Mouse (Mus musculus) B cell, adult 2 months (primary cell): ENCODE measurements around the gene Faf2.

Source experiments
- DNase-seq, 2 experiments: peaks; one replicate each; pipeline ENCODE4 v3.0.0; 2022

Gene Faf2

GRCm38 (mm10) chr13:54621155-54621932 lies at the start of gene Faf2:
Gene Faf2, plus strand, starts transcription at chr13:54621784.
- DNase-seq: peak; percentile 99

DNA sequence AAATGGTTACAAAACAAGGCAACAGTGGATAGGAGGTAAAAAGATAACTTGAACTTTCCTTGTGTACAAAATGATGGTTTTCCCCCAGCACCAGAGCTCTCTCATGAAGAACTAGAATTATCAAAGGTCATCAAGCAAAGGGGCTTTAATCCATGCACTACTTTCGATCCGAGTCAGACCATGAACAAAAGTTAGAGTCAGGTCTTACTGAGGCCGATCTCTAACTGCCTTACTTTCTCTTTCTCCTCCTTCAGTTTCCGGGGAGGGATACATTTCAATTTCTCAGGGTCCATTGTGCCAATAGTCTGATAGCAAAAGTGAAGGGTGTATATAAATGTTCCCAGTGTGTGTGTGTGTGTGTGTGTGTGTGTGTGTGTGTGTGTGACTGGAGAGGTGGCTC lies 49.0 kb upstream of the Faf2 start:
- no peak for DNase-seq

GRCm38 (mm10) chr13:54574854-54575481 lies 46.6 kb upstream of the Faf2 start, which contains the start of gene Arl10:
Gene Arl10, plus strand, starts transcription at chr13:54575015.
- DNase-seq: peak; percentile 56 to 61

DNA sequence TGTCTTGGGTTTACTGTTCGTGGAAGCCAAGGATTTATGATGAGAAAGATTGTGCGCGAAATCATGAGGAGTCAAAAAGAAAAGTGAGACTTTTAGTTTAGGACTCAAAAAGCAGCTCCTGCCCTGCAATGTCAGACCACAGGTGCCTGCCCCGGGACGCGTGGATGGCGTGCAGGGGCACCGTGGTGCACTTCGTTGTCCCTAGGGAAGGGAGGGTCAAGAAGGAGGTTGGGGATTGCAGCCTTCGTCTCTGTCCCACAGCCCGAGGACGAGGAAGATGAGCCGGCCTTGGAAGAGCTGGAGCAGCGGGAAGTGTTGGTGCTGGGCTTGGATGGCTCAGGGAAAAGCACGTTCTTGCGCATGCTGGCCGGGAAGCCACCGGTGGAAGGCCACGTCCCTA lies 46.1 kb upstream of the Faf2 start:
- DNase-seq: no peak

GRCm38 (mm10) chr13:54577652-54578507 lies 43.7 kb upstream of the Faf2 start:
- DNase-seq: peak; percentile 43 to 59

GRCm38 (mm10) chr13:54581385-54581784 lies 40.2 kb upstream of the Faf2 start:
- no peak for DNase-seq

DNA sequence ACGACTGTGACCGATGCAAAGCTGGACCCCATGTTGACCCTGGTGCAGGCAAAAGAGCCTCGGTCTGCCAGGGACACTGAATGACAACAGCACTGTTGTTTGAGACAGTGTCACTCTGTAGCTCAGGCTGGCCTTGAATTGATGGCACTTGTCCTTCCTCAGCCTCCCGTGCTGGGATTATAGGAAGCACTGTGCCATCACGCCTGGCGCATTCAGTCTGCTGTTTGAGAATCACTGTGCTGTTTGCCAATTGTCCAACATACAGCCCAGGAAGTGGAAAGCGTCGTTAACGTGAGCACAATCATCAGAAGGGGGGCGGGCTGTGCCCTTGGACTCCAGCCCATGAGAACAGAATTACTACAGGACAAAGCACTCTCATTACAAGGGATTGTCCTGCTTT lies 39.5 kb upstream of the Faf2 start:
- no peak for DNase-seq

- no peak for DNase-seq
Measured at GRCm38 (mm10) chr13:54582860-54583259, 38.7 kb upstream of the Faf2 start.

DNA sequence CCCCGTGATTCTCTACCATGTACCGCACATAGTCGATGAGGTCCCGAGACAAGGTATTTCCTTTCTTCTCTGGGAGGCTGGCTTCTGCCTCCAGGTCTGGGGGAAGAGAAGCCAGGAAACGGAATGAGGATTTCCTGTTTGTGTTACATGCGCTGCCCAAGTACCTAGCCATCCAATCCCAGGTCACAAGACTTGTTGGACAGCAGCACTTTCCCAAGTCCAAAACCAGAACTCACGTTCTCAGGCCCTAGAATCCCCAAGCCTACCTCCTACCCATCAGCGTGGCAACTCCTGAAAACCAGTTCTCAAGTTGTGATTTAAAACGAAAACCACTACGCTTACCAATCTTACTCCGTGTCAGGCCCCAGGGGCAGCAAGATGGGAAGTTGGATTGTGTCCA lies 35.8 kb upstream of the Faf2 start:
- DNase-seq: no peak

GRCm38 (mm10) chr13:54589414-54589995 lies 32.1 kb upstream of the Faf2 start:
- DNase-seq: peak in 1 of 2 experiments; percentile 17

- DNase-seq: peak; percentile 98
Measured at GRCm38 (mm10) chr13:54589996-54590951, 31.3 kb upstream of the Faf2 start, which contains the start of the genes Nop16 and Higd2a. Gene Nop16, minus strand, starts transcription at chr13:54590090. Gene Higd2a, plus strand, starts transcription at chr13:54590207.

- DNase-seq: no peak
Measured at GRCm38 (mm10) chr13:54591776-54592356, 29.7 kb upstream of the Faf2 start.

GRCm38 (mm10) chr13:54593617-54594016 lies 28.0 kb upstream of the Faf2 start:
- DNase-seq: no peak

DNA sequence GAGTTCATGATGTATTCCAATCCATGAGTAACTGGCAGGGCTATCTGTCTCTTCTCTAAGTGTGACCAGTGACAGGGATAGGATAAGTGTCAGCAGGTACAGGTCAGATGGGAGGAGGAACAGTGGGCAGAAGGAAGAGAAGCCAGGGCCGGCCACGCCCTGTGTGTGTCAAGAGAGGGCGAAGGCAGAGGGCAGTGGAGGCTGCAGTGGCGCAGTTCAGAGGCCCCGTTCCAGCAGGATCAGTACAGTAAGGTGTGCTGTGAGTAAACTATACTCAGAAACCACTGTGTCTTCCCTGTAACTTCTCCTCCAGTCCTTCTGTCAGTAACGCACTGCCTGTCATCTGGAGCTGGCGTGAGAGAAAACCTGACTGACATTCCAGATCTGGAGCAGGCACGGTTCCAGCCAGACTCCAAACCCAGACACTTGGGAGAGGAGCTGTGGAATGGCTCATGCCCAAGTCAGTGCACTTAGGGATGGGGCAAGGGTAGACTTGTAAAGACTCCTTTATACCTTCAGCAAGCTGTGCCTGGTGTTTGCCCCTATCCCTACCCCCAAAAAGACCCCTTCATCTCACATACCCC lies 25.4 kb upstream of the Faf2 start:
- no peak for DNase-seq

DNA sequence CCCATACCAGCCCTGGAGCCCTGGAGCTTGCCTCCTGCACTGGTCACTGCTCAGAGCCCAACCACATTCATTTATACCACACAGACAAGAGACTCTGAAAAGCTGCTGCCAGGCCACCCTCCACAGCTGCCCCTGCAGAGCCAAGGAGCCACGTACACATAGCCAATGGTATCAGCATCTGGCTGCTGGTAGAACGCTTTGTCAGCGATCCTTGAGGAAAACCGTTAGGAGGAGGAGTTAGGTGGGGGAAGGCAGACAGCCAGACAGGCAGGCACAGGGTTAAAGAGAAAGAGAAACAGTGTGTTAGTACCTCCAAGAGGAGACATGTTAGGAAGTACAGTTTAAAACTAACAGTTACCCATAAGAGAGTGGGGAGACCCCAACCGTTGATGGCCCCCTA lies 24.7 kb upstream of the Faf2 start:
- no peak for DNase-seq

DNA sequence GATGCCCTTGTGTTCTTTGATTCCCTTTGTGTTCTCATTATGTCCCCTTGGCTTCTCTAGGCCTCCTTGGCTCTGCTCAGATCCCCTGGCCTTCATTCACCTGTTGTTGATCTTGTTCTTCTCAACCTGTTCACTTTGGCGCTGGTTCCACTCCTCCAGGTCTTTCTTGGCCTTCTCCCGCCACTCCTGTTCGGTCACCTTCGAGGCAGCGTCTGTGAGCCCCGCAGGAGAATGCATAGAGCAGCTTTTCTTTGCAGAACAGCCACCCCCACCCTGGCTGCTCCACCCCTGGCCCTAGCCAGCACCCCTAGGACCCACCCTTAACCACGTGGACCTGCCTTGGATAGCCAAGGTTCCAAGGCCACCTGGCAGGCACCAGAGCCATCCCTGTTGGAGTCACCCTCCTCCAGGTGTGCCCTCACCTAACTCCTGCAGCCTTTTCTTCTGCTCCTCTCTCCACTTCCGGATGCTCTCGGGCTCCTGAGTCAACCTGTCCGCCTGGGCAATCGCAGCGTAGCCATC lies 22.9 kb upstream of the Faf2 start:
- no peak for DNase-seq

DNA sequence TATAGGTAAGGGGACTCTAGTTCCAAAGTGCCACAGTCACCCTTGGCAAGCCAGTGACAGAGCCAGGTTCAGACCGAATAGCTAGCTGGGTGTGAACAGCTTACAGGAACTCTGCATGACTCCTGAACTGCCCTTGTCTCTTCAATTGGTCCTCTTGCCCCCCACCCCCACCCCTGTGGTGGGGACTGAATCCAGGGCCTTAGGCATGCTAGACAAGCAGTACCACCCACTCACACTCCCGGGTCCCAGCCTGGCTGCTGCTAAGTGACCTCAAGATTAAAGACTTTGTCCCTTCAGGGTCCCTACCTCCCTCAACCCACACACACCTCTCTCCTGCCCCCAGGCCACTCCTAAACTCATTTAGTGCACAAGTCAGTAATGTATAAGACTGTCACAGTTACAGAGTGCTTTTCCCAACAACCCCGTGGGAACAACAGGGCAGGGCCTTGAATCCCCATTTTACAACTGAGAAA lies 18.9 kb upstream of the Faf2 start:
- no peak for DNase-seq

GRCm38 (mm10) chr13:54603501-54603900 lies 18.1 kb upstream of the Faf2 start:
- no peak for DNase-seq

- no peak for DNase-seq
Measured at GRCm38 (mm10) chr13:54604221-54604620, 17.4 kb upstream of the Faf2 start.

- DNase-seq: no peak
Measured at GRCm38 (mm10) chr13:54605426-54605825, 16.2 kb upstream of the Faf2 start.

GRCm38 (mm10) chr13:54607204-54607603 lies 14.4 kb upstream of the Faf2 start:
- DNase-seq: no peak
